Mouse (Mus musculus) left cerebral cortex, adult 2 months (tissue): ENCODE data around the gene Vmn1r2. TPM values are rescaled to one million over a fixed set of nuclear protein-coding genes. Genes with fewer than 3 reads are reported as not detected.
"Not testable (repeated sequence)": the region's sequence is repeated elsewhere in the genome, so short reads cannot be mapped to it uniquely, and the experiment has no call there.

ENCODE experiments used
- DNase-seq, 2 experiments: peaks; one replicate each; pipeline ENCODE4 v3.0.0; 2021 to 2022; ENCODE audit warnings: low spot score in 2 of 2, mixed read lengths in 1 of 2; ENCODE audit errors: extremely low spot score in 1 of 2
- H3K27ac ChIP-seq: fragments of 200-600 bp; 2 replicates; pipeline ENCODE4 v1.8.1; 2022
- H3K4me3 ChIP-seq: fragments of 200-600 bp; 2 replicates; pipeline ENCODE4 v1.8.1; 2022
- CTCF ChIP-seq: fragments of 200-600 bp; IDR thresholded peaks from 2 replicates; pipeline ENCODE4 v1.8.1; 2022; ENCODE audit warnings: antibody characterized with exemption, mild to moderate bottlenecking, moderate library complexity
- intact Hi-C: fragments of 180-260 bp; cut with DNase I; formaldehyde crosslinking; loops from one replicate; pipeline ENCODE4 v1.15.1; 2025
- long read RNA-seq, 2 experiments: library from polyadenylated mRNA; stranded (forward); transcript quantifications; one replicate each; pipeline ENCODE4 v2.0.0; 2021; ENCODE audit warnings: borderline mapping rate in 2 of 2
- total RNA-seq, 2 experiments: library from RNA; stranded (reverse); gene quantifications; 2 replicates each; pipeline ENCODE4 v1.2.3; 2021

The Vmn1r2 gene
- total RNA-seq: not detected
- long read RNA-seq, experiment 1: 0 reads
- long read RNA-seq, experiment 2: 0 reads

GRCm38 (mm10) chr4:3167020-3167419, at the start of gene Vmn1r2:
Gene Vmn1r2, plus strand, starts transcription at chr4:3167320.
- H3K4me3 ChIP-seq, intact Hi-C loops, H3K27ac ChIP-seq, DNase-seq: not testable (repeated sequence)

DNA sequence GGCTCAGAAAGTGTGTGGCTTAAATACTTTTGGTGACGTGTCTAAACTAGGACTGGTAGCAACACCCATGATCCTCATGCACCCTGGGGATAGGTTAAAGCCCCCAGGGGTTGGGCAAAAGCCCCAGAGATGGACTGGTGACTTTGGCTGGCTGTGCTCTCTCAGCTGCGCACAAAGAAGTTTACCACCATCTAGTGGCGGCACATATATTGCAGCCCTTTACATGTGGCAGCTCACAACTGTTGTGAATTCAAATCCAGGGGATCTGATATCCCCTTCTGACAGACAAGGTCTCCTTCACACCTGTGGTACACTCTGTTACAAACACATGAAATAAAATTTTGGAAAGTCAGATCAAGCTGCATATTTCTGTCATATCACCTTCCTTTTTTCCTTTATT, 19.2 kb upstream of the Vmn1r2 start:
- H3K4me3 ChIP-seq, DNase-seq, H3K27ac ChIP-seq, intact Hi-C loops: not testable (repeated sequence)

DNA sequence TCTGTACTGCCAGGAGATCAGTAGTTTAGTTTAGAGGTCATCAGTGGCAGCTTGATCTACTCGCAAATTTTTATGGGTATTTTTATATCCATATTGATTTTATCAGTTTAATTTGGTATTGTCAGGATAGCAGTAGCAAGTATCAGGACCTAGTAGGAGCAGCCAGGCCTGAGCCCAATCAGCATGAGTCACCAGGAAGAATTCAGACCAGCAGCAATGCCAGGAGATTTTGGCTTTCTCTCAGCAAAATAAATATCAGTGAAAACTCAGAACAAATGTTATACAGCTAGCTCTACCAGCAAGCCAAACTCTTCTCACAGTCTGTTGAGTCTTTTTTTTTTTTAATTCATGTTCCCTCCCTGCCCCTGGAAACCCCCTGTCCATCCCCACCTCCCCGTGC, 13.8 kb upstream of the Vmn1r2 start:
- H3K27ac ChIP-seq, DNase-seq, intact Hi-C loops, H3K4me3 ChIP-seq: not testable (repeated sequence)

GRCm38 (mm10) chr4:3164429-3164828, 2.7 kb upstream of the Vmn1r2 start:
- DNase-seq, H3K4me3 ChIP-seq, intact Hi-C loops, H3K27ac ChIP-seq: not testable (repeated sequence)

- peak in 1 of 2 experiments; percentile 12 for DNase-seq
- H3K27ac ChIP-seq: no peak overlapping the region
- H3K4me3 ChIP-seq: no peak overlapping the region
- intact Hi-C loops: no loop called here
- TF ChIP-seq CTCF: no peak
Observed at GRCm38 (mm10) chr4:3165046-3165445, 2.1 kb upstream of the Vmn1r2 start.

GRCm38 (mm10) chr4:3174586-3174985, 7.5 kb downstream of the Vmn1r2 start:
- H3K27ac ChIP-seq, H3K4me3 ChIP-seq, intact Hi-C loops, DNase-seq: not testable (repeated sequence)

DNA sequence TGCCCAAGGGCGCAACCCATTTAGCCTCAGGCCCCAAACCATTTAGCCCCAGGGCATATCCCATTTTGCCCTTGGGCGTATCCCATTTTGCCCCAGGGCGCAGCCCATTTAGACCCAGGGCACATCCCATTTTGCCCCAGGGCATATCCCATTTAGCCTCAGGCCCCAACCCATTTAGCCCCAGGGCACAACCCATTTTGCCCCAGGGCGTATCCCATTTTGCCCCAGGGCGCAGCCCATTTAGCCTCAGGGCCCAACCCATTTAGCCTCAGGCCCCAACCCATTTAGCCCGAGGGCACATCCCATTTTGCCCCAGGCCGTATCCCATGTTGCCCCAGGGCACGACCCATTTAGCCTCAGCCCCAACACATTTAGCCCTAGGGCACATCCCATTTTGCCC, 8.6 kb downstream of the Vmn1r2 start:
- DNase-seq, intact Hi-C loops, H3K4me3 ChIP-seq, H3K27ac ChIP-seq: not testable (repeated sequence)

- H3K4me3 ChIP-seq, intact Hi-C loops, H3K27ac ChIP-seq, DNase-seq: not testable (repeated sequence)
Observed at GRCm38 (mm10) chr4:3176195-3176594, 9.1 kb downstream of the Vmn1r2 start.

DNA sequence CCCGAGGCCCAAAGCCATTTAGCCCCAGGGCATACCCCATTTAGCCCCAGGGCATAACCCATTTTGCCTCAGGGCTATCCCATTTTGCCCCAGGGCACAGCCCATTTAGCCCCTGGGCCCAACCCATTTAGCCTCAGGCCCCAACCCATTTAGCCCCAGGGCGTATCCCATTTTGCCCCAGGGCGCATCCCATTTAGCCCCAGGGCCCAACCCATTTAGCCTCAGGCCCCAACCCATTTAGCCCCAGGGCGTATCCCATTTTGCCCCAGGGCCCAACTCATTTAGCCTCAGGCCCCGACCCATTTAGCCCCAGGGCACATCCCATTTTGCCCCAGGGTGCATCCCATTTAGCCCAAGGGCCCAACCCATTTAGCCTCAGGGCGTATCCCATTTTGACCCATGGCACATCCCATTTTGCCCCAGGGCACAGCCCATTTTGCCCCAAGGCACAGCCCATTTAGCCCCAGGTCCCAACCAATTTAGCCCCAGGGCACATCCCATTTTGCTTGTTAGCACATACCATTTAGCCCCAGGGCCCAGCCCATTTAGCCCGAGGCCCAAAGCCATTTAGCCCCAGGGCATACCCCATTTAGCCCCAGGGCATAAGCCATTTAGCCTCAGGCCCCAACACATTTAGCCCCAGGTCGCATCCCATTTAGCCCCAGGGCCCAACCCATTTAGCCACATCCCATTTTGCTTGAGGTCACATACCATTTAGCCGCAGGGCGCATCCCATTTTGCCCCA, 9.8 kb downstream of the Vmn1r2 start:
- H3K27ac ChIP-seq, H3K4me3 ChIP-seq, intact Hi-C loops: not testable (repeated sequence)
- peak; percentile 9 to 11 for DNase-seq

- intact Hi-C loops, H3K27ac ChIP-seq, DNase-seq, H3K4me3 ChIP-seq: not testable (repeated sequence)
Observed at GRCm38 (mm10) chr4:3185258-3185657, 18.1 kb downstream of the Vmn1r2 start, which contains the start of gene Vmn1r3. Gene Vmn1r3, minus strand, starts transcription at chr4:3185358.

- intact Hi-C loops, H3K27ac ChIP-seq, DNase-seq, H3K4me3 ChIP-seq: not testable (repeated sequence)
Observed at GRCm38 (mm10) chr4:3209643-3210217, 42.6 kb downstream of the Vmn1r2 start.

DNA sequence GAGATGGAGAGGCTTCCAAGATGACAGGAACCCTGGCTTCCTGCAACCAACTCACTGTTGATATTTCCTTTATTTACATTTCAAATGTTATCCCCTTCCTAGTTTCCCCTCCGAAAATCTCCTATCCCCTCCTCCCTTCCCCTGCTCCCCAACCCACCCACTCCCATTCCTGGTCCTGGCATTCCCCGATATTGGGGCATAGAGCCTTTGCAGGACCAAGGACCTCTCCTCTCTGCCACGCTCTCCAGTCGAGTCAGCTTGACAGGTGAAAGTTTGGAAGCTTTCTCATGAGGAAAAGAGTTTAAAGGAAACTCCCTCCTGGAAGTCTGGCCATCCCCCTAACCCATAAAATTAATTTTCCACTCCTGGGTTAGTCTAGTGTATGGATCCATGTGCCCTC, 46.2 kb downstream of the Vmn1r2 start:
- H3K27ac ChIP-seq, DNase-seq, H3K4me3 ChIP-seq, intact Hi-C loops: not testable (repeated sequence)

DNA sequence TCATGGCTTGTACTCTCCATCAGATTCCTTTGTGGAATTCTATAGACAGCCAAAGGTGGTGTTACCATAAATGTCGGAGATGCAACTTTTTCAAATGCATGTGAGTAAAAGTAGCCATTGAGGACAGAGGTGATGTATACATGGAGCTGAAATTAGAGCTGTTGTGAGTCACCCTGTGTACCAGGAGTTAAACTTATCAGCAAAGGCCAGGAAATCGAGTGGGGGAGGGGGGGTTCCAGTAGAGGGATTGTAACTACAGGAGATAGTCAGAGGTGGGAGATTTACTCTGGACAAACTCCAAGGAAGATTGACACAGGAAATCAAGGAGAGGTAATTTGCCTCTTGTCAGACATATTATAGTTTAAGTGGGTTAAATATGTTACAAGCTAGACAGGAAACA, 49.3 kb downstream of the Vmn1r2 start:
- DNase-seq, intact Hi-C loops, H3K4me3 ChIP-seq, H3K27ac ChIP-seq: not testable (repeated sequence)

Other genes starting within 250 kb of the Vmn1r2 start
- not detected for gene Vmn1r3, start 18.0 kb downstream of the Vmn1r2 start, total RNA-seq